ENCODE assay signal across 8 mouse cellular contexts in the genomic region with DNA sequence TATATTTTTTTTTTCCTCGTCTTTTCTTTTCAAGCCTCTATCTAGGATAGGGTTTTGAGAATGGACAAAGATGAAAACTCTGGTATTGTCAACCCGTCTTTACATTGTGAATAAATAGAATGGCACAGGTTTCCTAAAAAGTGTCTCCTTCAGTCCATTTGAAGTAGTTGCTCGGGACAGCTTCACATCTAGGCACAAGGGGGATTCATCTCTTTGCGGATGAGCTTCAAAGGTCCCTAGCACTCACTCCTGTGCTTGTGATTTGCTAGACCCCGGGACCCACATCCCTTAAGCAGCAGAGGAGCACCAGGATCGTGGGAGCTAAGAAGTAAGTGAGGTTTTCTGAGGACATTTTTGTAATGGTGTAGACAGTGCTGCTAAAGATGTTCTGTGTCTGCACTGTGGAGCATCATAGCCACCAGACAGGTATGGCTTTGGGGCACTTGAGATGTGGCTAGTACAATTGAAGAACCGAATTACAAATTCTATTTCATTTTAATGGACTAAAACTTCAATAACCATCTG. TPM values are rescaled to one million over a fixed set of nuclear protein-coding genes. Genes with fewer than 3 reads are reported as not detected.
DNase-seq lines count a peak whose midpoint lies in the region; ATAC-seq lines count a peak whose summit lies in the region.

No protein-coding gene starts in this region.

- H3K9me3 ChIP-seq in heart, embryonic 10.5 days: no peaks in the 10 kb centered on the region
- H3K9me3 ChIP-seq in embryonic facial prominence, embryonic 13.5 days: no peaks in the 10 kb centered on the region
- no peaks in the 10 kb centered on the region for H3K9me3 ChIP-seq in limb, embryonic 13.5 days
- no peaks in the 10 kb centered on the region for H3K9me3 ChIP-seq in stomach, embryonic 15.5 days

- peak overlapping the region; percentile 81 for H3K27ac ChIP-seq in heart, embryonic 10.5 days
- 0 out of 2 replicates have a peak overlapping the region, but pooled peaks have one; percentile 28 for H3K27ac ChIP-seq in embryonic facial prominence, embryonic 13.5 days
- no peak overlapping the region for H3K27ac ChIP-seq in limb, embryonic 13.5 days
- no peak overlapping the region for H3K27ac ChIP-seq in stomach, embryonic 15.5 days

- intact Hi-C loops in heart, postnatal 36 days (cut with DNase I): no loop called here
- intact Hi-C loops in left cerebral cortex, postnatal 14 days (cut with DNase I): loop anchor here (5.0 kb wide), 1 partner anchor 156 kb away; the partner anchor contains the start of genes Fndc4 and Gckr

- H3K4me3 ChIP-seq in heart, embryonic 10.5 days: peak overlapping the region; percentile 62
- H3K4me3 ChIP-seq in embryonic facial prominence, embryonic 13.5 days: peak overlapping the region; percentile 55
- H3K4me3 ChIP-seq in limb, embryonic 13.5 days: peak overlapping the region; percentile 53
- H3K4me3 ChIP-seq in stomach, embryonic 15.5 days (replicated peaks): peak overlapping the region; percentile 56

- DNase-seq in heart, embryonic 10.5 days (ENCODE audit: low spot score): no peak
- DNase-seq in heart, postnatal 36 days: no peak
- peak; percentile 6 to 17 for DNase-seq in B cell, adult 2 months
- no peak for DNase-seq in ovary, adult 18-20 months (ENCODE audit: low spot score)
- no peak for DNase-seq in left cerebral cortex, postnatal 14 days (ENCODE audit: low spot score in 2 of 2)

- ATAC-seq in embryonic facial prominence, embryonic 13.5 days (ENCODE audit: insufficient number of reproducible peaks, insufficient read depth, low FRiP score, low TSS enrichment, low read depth): no peak
- ATAC-seq in limb, embryonic 13.5 days (ENCODE audit: low FRiP score, low read depth): no peak
- no peak for ATAC-seq in stomach, embryonic 15.5 days (ENCODE audit: insufficient read depth, low FRiP score, low read depth)

- H3K4me2 ChIP-seq in embryonic facial prominence, embryonic 13.5 days: peak overlapping the region; percentile 87
- peak overlapping the region; percentile 77 for H3K4me2 ChIP-seq in limb, embryonic 13.5 days (replicated peaks)
- peak overlapping the region; percentile 81 for H3K4me2 ChIP-seq in stomach, embryonic 15.5 days

- WGBS in heart, embryonic 10.5 days: 15% methylated on average over 7 of the region's 7 CpGs
- WGBS in embryonic facial prominence, embryonic 13.5 days: 12% methylated on average over 7 of the region's 7 CpGs
- 12% methylated on average over 7 of the region's 7 CpGs for WGBS in limb, embryonic 13.5 days
- WGBS in stomach, embryonic 15.5 days: 12% methylated on average over 7 of the region's 7 CpGs

- H3K9ac ChIP-seq in embryonic facial prominence, embryonic 13.5 days: peak overlapping the region; percentile 83
- H3K9ac ChIP-seq in limb, embryonic 13.5 days: peak overlapping the region; percentile 77
- peak overlapping the region; percentile 18; the same call in 1 of the 2 replicates for H3K9ac ChIP-seq in stomach, embryonic 15.5 days

- H3K27me3 ChIP-seq in heart, embryonic 10.5 days (ENCODE audit: insufficient read depth, poor library complexity, severe bottlenecking): no peaks in the 10 kb centered on the region
- H3K27me3 ChIP-seq in embryonic facial prominence, embryonic 13.5 days: no peaks in the 10 kb centered on the region
- no peaks in the 10 kb centered on the region for H3K27me3 ChIP-seq in limb, embryonic 13.5 days
- H3K27me3 ChIP-seq in stomach, embryonic 15.5 days (replicated peaks): no peaks in the 10 kb centered on the region

- peaks cover 13% of the 10 kb centered on the region for H3K4me1 ChIP-seq in heart, embryonic 10.5 days
- peaks cover 13% of the 10 kb centered on the region for H3K4me1 ChIP-seq in embryonic facial prominence, embryonic 13.5 days
- H3K4me1 ChIP-seq in limb, embryonic 13.5 days: peaks cover 13% of the 10 kb centered on the region
- H3K4me1 ChIP-seq in stomach, embryonic 15.5 days: no peaks in the 10 kb centered on the region

- H3K36me3 ChIP-seq in heart, embryonic 10.5 days: no peaks in the 10 kb centered on the region
- H3K36me3 ChIP-seq in embryonic facial prominence, embryonic 13.5 days: peaks cover 2% of the 10 kb centered on the region; the same call in 1 of the 2 replicates
- H3K36me3 ChIP-seq in limb, embryonic 13.5 days: no peaks in the 10 kb centered on the region; the same call in 1 of the 2 replicates
- no peaks in the 10 kb centered on the region for H3K36me3 ChIP-seq in stomach, embryonic 15.5 days

RNA-seq across cellular contexts. Expression of gene Zfp512, which starts 0.7 kb away (rescaled TPM):
- polyA plus RNA-seq in heart, embryonic 10.5 days (2016; fragmentation: Nextera tagmentation; extraction: Ambion mirVana): 49.5 and 56.9 TPM in 2 replicates
- total RNA-seq in heart, postnatal 36 days (2021): 10 to 100 TPM; 23.0 to 24.0 TPM
- 68.7 and 82.2 TPM in 2 replicates for polyA plus RNA-seq in embryonic facial prominence, embryonic 13.5 days (2015; fragmentation: Nextera tagmentation; extraction: Ambion mirVana)
- 65.0 and 70.5 TPM in 2 replicates for polyA plus RNA-seq in limb, embryonic 13.5 days (2015; fragmentation: Nextera tagmentation; extraction: Ambion mirVana)
- 44.5 and 45.0 TPM in 2 replicates for polyA plus RNA-seq in stomach, embryonic 15.5 days (2015; fragmentation: Nextera tagmentation; extraction: Ambion mirVana)
- 10 to 100 TPM; 46.1 to 49.1 TPM for total RNA-seq in left cerebral cortex, postnatal 14 days (2021)

RNA-seq across cellular contexts. Expression of gene 4930548H24Rik, which starts 32.6 kb away (rescaled TPM):
- polyA plus RNA-seq in heart, embryonic 10.5 days (2016; fragmentation: Nextera tagmentation; extraction: Ambion mirVana): not detected in 2 replicates
- total RNA-seq in heart, postnatal 36 days (2021): under 1 TPM in 1 of 2 experiments, not detected in 1; 0.14 TPM
- polyA plus RNA-seq in embryonic facial prominence, embryonic 13.5 days (2015; fragmentation: Nextera tagmentation; extraction: Ambion mirVana): not detected in 2 replicates
- polyA plus RNA-seq in limb, embryonic 13.5 days (2015; fragmentation: Nextera tagmentation; extraction: Ambion mirVana): 0.11 and 0.13 TPM in 2 replicates
- 0.10 TPM in 1 of 2 replicates, not detected in the other for polyA plus RNA-seq in stomach, embryonic 15.5 days (2015; fragmentation: Nextera tagmentation; extraction: Ambion mirVana)
- not detected for total RNA-seq in left cerebral cortex, postnatal 14 days (2021)

RNA-seq across cellular contexts. Expression of gene Gpn1, which starts 41.6 kb away (rescaled TPM):
- 70.2 and 81.7 TPM in 2 replicates for polyA plus RNA-seq in heart, embryonic 10.5 days (2016; fragmentation: Nextera tagmentation; extraction: Ambion mirVana)
- total RNA-seq in heart, postnatal 36 days (2021): 10 to 100 TPM; 24.7 to 26.0 TPM
- polyA plus RNA-seq in embryonic facial prominence, embryonic 13.5 days (2015; fragmentation: Nextera tagmentation; extraction: Ambion mirVana): 70.6 and 75.4 TPM in 2 replicates
- polyA plus RNA-seq in limb, embryonic 13.5 days (2015; fragmentation: Nextera tagmentation; extraction: Ambion mirVana): 72.5 and 81.6 TPM in 2 replicates
- polyA plus RNA-seq in stomach, embryonic 15.5 days (2015; fragmentation: Nextera tagmentation; extraction: Ambion mirVana): 46.4 and 48.2 TPM in 2 replicates
- 10 to 100 TPM; 31.9 to 32.6 TPM for total RNA-seq in left cerebral cortex, postnatal 14 days (2021)

Comparison
In these comparisons a context has a peak if more than half of its experiments do, and no peak if none do; other contexts are left out.
1. DNase-seq: peak in B cell, adult 2 months (2 of 2); none in heart, embryonic 10.5 days (single experiment), heart, postnatal 36 days (0 of 2), ovary, adult 18-20 months (single experiment) and left cerebral cortex, postnatal 14 days (0 of 2).
2. H3K27ac ChIP-seq: peak in heart, embryonic 10.5 days (single experiment) and embryonic facial prominence, embryonic 13.5 days (single experiment); none in limb, embryonic 13.5 days (single experiment) and stomach, embryonic 15.5 days (single experiment).
3. H3K9ac ChIP-seq: peak in every context shown above with its lines; median percentile 83 in embryonic facial prominence, embryonic 13.5 days; 77 in limb, embryonic 13.5 days; 18 in stomach, embryonic 15.5 days.
4. Peak in every context shown above with its lines, with median percentiles within 50 percentile points of each other: H3K4me3 ChIP-seq and H3K4me2 ChIP-seq.